Mouse (Mus musculus) hematopoietic stem cell, adult 5-6 weeks (primary cell): ENCODE data around the gene Mad1l1. TPM values are rescaled to one million over a fixed set of nuclear protein-coding genes. Genes with fewer than 3 reads are reported as not detected.
"Not testable (repeated sequence)": the region's sequence is repeated elsewhere in the genome, so short reads cannot be mapped to it uniquely, and the experiment has no call there.

Experiments
- ATAC-seq, 2 experiments: fragments of 125-278 bp in 1 of 2; replicated peaks in 1 of 2; 2 replicates each; pipeline ENCODE4 v1.8.0; 2016 to 2017; ENCODE audit warnings: inconsistent platforms in 2 of 2, mild to moderate bottlenecking in 2 of 2, moderate number of reproducible peaks in 2 of 2, low read depth in 1 of 2, moderate TSS enrichment in 1 of 2; ENCODE audit not compliant: low FRiP score in 2 of 2, poor library complexity in 2 of 2, severe bottlenecking in 2 of 2, insufficient read depth in 1 of 2, low TSS enrichment in 1 of 2
- total RNA-seq: library from RNA; stranded (forward); fragments of 172-1452, 232-1000 nt; gene quantifications from 2 replicates; pipeline ENCODE4 v1.2.3, GENCODE M21; 2017

The Mad1l1 gene
- 59.8 and 70.7 TPM in 2 replicates for total RNA-seq

DNA sequence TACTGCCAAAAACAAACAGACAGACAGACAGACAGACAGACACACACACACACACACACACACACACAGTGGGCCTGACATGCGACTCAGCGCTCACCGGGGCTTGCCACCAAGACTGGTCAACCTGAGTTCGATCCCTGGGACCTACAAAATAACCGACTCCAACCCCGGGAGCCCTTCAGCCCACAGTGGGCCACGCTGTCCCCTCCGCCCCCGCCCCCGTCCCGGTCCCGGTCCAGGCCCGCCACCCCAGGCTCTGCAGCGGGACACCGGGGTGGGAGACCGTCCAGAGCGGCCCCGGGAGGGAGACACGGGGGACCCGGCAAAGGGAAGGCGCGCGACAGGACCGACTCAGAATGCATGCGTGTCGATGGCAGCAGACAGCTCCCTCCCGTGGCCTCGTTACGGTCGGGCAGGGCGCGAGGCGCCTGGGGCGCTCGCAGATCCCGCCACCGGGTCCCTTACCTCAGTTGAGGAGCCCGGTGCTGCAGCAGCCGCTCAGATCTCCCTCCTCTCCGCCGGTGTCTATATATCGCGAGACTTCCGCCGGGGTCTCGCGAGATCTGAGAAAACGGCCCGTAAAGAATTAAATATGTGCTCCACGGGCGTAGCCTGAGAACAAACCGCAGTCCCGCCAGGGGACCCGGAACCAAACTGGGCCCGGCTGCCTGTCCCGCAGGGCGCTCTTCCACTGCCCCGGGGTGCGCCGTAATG lies at the start of gene Mad1l1, which contains the start of gene Nudt1:
Gene Mad1l1 (minus strand): TSS at position 511 of the 714 bp plus-strand sequence.
Gene Nudt1 (plus strand): TSS at position 615 of the 714 bp plus-strand sequence.
- ATAC-seq: peak; percentile 93 to 96

DNA sequence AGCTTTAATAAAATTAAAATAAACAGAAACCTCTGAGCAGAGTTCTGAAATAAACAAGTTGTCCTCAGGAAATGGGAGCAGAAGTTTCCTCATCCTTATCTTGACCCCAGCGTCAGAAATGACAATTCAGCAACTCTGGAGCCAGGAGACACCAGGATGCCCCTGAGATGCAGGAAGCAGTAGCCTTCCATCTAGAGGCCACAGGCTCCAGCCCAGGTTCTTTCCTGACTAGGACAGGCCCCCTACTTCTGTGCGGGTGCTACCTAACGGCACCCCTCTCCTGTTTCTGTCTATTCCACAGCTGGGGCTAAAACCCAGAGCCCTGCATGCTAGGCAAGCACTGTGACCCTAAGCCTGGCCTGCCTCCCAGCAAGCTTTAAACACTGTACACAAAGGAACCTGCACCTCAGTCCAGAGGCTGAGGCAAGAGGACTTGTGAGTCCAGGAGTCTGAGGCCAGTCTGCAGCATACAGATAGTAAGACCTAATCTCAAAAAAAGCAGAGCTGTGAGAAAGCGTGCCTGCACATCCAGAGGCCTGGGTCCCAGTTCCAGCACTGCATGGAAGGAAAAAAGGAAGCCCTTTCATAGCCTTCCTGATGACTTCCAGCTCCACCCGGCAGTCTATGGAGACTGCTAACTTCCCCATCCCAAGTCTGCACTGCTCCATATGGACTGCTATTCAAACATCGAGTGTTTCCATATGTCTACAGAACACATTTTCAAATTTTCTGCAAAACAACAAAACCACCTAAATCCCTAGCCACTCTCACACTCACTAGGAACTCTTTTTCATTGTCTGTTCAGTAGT lies 49.3 kb upstream of the Mad1l1 start:
- ATAC-seq: no peak

DNA sequence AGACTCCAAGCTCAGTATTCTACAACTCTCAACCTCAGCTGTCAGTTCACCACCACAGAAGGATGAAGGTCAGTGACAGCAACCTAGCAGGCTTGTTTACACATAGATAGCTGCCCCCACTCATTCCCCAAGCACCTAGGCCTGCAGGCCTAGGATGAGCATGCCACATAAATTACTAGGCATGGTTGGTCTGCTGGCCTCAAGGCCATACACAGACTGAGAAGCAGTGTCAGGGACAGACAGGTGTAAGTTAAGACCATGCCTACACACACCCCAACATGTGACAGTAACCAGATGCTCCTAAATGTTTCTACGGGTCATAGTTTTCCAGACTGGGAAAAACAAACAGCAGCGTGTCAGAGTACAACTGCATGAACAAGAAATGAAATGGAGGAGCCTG lies 48.1 kb upstream of the Mad1l1 start:
- ATAC-seq: no peak

DNA sequence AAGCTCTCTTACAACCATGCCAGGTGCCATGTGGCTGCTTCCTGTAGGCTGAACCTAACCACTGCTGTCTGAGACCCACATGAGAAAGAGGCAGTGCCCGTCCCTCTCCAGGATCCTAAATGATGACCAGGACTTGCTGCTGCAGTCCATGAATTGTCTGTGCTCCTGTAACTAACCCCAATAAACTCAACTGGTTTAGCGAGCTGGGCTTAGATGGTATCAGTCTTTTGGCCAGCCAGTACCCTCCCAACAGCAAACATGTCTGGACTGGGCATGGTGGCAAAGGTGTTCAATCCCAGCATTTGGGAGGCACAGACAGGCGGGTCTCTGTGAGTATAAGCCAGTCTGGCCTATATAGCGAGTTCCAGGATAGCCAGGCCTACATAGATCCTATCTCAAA lies 47.6 kb upstream of the Mad1l1 start:
- no peak for ATAC-seq

DNA sequence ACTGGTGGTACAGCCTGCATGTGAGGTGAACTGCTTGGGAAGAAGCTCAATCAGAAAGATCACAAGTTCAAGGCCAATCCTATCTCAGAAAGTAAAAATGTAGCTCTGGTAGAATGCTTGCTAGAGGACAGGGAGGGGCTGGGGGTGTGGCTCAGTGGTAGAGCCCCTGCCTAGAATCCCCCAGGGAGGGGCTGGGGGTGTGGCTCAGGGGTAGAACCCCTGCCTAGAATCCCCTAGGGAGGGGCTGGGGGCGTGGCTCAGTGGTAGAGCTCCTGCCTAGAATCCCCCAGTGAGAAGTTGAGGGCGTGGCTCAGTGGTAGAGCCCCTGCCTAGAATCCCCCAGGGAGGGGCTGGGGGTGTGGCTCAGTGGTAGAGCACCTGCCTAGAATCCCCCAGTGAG lies 46.8 kb upstream of the Mad1l1 start:
- not testable (repeated sequence) for ATAC-seq

DNA sequence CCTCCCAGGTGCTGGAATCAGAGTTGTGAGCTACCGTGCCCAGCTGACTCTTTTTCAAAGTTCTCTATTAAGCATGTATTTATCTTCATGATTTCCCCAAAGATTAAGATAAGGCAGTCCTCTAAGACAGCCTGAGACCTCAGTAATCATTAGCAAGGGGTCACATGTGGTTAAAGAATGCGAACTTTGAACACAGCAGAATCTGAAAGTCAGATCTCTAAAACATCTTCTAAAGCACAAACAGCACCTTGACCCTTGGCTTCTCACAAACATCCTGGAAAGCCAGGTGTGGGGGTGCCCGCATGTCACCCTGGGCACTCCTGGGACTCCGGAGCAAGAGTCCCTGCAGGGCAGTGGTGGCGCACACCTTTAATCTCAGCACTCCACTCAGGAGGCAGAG lies 43.1 kb upstream of the Mad1l1 start:
- no peak for ATAC-seq

DNA sequence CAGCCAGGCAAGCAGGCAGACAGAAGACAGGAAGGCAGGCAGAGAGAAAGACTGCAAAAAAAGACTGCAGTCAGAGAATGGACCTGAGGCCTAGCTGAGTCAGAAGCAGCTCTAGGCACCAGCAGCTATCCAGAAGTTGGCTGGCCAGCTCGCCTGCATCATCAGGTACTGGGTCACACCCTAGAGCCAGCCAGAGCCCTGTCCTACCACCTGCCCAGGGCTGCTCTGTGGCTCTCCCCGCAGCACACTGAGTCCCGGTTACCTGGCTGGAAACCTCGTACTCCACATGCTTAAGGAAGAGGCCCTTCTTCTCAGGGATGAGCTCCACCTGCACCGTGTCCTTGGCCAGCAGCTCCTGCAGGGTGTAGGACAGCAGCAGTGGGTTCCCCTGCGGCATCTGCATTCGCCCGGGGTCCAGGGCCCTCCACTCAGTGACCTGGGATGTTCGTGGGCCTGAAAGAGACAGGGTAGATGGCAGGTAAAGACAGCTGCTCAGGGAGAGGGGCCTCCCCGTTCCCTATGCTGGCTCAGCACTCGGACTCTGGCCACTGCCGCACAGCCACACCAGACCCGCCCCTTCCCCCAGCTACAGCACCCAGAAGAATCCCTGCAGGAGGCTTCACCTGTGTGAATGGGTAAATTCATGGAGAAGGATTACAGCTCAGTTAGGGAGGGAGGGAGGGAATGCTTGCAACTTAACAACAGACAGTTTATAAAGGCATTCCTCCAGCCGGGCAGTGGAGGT lies 38.8 kb upstream of the Mad1l1 start:
- no peak for ATAC-seq

DNA sequence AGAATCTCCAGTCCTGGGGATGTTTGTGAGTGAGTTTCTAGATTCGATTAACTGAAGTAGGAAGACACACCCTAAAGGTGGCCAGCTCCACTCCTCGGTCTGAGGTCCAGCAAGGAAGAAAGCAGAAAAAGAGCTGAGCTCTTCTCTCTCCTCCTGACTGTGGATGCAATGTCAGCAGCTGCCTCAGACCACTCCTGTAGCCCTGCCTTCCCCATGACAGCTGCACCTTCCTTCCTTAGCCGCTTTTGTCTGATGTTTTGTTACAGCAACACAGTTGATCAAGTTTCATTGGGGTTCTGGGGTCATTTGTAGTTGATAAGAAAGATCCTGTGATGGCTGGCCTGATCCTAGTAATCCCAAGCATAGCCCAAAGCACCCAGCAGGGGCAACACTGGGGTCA lies 36.1 kb upstream of the Mad1l1 start:
- no peak for ATAC-seq

DNA sequence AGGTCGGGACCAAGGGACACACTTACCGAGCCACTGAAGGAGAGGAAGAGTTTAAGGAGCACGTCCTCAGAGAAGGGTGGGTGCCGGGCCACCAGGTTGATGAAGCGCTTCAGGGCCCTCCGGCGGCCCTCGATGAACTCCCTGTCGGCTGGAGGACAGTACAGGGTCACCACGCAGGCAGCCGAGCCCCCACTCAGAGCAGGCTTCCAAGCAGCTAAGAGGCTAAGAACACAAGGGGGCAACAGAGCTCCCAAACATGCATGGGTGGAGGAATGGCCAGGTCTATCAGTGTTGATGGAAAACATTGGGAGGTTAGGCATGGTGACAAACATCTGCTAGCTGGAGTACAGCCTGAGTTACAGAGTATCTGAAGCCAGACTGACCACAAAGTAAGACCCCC lies 34.6 kb upstream of the Mad1l1 start:
- no peak for ATAC-seq

DNA sequence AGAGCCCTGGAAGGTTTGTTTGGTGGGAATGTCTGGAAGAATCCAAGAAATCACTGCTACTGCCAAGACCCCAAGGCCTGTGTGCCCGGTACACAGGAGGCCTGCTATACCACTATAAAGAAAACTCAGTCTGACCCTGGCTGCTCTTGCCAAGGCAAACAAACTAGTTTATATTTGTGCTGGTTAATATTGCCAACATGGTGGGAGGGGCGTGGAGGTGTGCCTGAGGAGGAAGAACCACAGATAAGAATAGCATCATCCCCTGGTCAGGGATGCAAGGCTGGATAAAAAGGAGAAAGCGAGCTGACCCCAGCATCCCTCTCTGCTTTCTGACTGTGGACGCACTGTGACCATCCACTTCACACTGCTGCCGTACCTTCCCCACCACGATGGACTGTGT lies 31.0 kb upstream of the Mad1l1 start:
- ATAC-seq: no peak

DNA sequence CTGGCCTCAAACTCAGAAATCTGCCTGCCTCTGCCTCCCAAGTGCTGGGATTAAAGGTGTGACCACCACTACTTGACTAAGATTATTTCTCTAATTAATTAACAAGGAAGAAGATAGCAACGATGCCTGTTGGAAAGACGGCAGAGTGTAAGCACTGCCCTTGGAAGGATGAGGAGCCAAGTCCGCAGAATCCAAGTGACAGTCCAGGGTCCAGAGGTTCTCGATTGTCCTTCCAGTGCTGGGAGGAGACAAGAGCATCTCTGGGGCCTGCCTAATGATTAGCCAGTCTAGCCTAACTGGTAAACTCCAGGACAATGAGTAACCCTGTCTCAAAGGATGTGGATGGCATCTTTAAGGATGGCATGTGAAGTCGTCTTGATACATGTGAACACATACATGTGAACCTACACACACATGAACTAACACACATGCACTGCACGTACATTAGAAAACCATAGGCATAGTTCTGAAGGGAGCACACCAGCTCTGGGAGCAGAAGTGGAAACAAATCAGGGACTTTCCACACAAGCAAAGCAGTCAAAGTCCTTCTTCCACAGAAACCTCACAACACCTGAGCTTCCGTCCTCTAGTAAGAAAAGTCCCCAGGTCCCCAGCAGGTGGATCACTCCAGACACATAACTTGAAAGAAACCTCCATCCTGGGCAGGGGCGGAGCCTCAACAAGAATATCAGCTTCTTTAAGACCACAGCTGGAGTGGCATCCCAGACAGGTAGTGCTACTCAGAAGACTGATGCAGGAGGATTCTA lies 29.6 kb upstream of the Mad1l1 start:
- no peak for ATAC-seq

DNA sequence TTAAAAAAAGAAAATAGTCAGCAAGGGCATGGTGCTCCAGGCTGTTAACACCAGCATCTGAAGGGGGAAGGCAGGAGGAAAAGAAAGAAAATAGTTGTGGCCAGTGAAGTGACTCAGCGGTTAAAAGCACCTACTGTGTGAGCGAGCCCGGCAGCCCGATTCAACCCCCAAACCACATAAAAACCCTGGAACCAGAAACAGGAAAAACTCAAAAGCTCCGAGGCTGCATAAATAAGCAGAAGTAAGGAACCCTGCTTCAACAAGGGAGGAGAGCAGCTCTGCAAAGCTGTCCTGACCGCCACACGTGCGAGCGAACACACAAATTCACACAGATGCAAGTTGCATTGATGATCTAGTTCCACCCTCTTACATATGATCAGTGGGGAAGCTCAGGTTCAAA lies 28.5 kb upstream of the Mad1l1 start:
- peak; percentile 51 to 63 for ATAC-seq

DNA sequence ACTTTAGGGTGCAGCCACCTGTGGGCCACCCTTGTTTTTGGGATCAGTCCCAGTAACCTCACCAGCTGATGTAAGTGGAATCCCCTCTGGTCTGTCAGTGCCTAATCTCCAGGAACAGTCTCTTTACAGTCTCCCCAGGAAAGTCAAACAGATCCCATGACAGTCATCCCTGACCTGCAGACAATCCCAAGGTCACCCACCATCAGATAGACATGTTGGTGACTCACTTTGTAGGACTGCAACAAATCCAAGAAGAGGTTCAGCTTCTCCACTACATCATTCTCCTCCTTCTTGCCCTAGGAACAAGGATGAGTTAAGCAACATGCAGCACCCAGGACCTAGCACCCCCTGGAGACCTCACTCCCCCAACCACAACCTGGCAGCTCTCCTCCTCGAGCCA lies 24.7 kb upstream of the Mad1l1 start:
- no peak for ATAC-seq

DNA sequence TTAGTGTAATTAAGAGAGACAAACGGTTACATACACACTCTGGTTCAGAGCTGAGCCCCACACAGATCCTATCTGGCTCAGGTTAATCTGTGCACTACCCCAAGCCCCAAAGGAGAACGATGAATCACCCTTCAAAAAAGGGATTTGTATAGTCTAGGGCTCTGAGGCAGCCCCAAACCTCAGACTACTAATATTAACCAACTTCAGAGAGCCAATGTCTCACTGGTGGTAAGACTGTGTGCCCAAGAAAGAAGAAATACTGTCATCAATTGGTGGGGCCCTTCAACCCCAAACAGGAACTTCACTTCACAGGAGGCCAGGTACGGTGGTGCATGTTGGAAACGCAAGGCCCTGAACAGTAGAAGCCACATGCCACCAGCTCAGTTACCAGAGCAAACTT lies 23.9 kb upstream of the Mad1l1 start:
- no peak for ATAC-seq

DNA sequence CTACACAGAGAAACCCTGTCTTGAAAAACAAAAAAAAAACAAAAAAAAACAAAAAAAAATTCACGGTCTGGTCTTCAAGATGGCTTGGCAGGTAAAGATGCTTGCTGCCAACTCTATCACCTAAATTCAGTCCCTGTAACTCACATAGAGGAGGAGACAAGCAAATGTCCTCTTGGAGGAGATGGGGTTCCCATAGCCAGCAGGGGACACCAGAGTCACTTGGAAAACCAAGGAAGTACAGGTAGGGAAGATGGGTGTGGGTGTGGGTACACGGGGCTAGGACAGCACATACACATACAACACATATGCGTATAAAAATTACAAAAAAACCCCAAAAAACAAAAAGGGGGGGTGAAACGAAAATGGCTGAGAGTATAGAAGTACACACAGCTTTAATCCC lies 21.5 kb upstream of the Mad1l1 start:
- ATAC-seq: no peak

DNA sequence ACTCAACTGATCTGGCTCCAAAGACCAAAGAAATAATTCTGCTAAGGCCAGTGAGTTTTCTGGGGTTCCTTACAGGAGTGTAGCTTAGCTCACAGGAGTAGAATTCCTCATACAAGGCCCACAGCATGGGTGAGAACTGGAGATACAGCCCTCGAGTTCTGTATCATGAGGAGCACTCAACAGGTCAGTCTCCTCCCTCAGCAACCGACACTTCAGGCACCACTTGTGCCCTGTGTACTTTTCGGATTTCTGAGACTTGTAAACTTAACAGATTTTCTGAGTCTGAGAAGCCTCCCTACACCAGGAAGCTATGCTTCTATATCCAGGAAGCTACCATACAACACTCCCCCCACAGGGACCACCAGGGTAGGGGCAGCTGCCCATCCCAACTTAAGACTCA lies 18.5 kb upstream of the Mad1l1 start:
- no peak for ATAC-seq

DNA sequence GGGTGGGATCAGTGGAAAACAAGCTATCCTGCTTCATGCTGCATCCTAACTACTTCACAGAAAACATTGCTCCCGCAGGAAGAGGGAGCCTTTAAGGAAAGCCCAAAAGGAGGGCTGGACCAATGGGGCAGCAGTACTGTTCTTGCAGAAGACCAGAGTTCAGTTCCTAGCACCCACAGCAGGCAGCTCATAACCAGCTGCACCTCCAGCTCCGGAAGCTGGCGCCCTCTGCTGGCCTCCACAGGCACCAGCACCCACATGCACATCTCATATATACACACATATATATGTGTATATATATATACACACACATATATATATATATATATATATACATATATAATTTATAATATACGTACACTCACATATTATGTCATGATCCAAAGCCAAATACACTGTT lies 17.4 kb upstream of the Mad1l1 start:
- no peak for ATAC-seq
